In genomic region chr16:78576478-78577084, GRCm38 (mm10) we compare ENCODE assay signal across 8 mouse cellular contexts. TPM values are rescaled to one million over a fixed set of nuclear protein-coding genes. Genes with fewer than 3 reads are reported as not detected.
DNase-seq lines count a peak whose midpoint lies in the region; ATAC-seq lines count a peak whose summit lies in the region.

Gene D16Ertd472e, minus strand, starts transcription at chr16:78576708.

- H3K9ac ChIP-seq in embryonic facial prominence, embryonic 13.5 days, result peak within 1 kb of the TSS; percentile 86
- H3K9ac ChIP-seq in kidney, embryonic 14.5 days (ENCODE audit: low read depth, low read length), result peak within 1 kb of the TSS; percentile 84

- H3K4me3 ChIP-seq in embryonic facial prominence, embryonic 13.5 days, result peak within 1 kb of the TSS; percentile 76
- peak within 1 kb of the TSS; percentile 83 for H3K4me3 ChIP-seq in kidney, embryonic 14.5 days (ENCODE audit: low read length)

- under 1% methylated on average over 63 of the region's 70 CpGs for WGBS in embryonic facial prominence, embryonic 13.5 days
- WGBS in kidney, embryonic 14.5 days, result 0% methylated on average over 45 of the region's 70 CpGs

- 0 out of 2 replicates have a peak, but pooled peaks cover 2% of the 10 kb centered on the region for H3K9me3 ChIP-seq in embryonic facial prominence, embryonic 13.5 days
- no peaks in the 10 kb centered on the region for H3K9me3 ChIP-seq in kidney, embryonic 14.5 days (ENCODE audit: control insufficient read depth, low read length)

- peaks cover 22% of the 10 kb centered on the region for H3K4me1 ChIP-seq in embryonic facial prominence, embryonic 13.5 days
- peaks cover 4% of the 10 kb centered on the region for H3K4me1 ChIP-seq in kidney, embryonic 14.5 days (ENCODE audit: control insufficient read depth, insufficient read depth, low read length)

- DNase-seq in 416B (ENCODE audit: low read depth), result peak; percentile 91
- peak; percentile 95 to 97 for DNase-seq in adrenal gland, postnatal 36 days
- DNase-seq in heart, adult 9 months (ENCODE audit: low spot score in 2 of 2), result peak; percentile 87 to 90
- DNase-seq in liver, result peak; percentile 83
- peak; percentile 63 to 87 for DNase-seq in monocyte, adult 2 months (ENCODE audit: low read depth in 1 of 2, low spot score in 2 of 2)
- DNase-seq in spleen, postnatal 14 days (ENCODE audit: low spot score in 2 of 2), result peak; percentile 68 to 75

- ATAC-seq in embryonic facial prominence, embryonic 13.5 days (ENCODE audit: insufficient number of reproducible peaks, insufficient read depth, low FRiP score, low TSS enrichment, low read depth), result peak; percentile 97
- ATAC-seq in kidney, embryonic 14.5 days (ENCODE audit: low FRiP score, low TSS enrichment), result peak; percentile 98

- peaks cover 12% of the 10 kb centered on the region for H3K36me3 ChIP-seq in embryonic facial prominence, embryonic 13.5 days
- H3K36me3 ChIP-seq in kidney, embryonic 14.5 days (ENCODE audit: control insufficient read depth, insufficient read depth, low read length), result peaks cover 5% of the 10 kb centered on the region; the same call in 1 of the 2 replicates

- H3K27ac ChIP-seq in embryonic facial prominence, embryonic 13.5 days, result peak within 1 kb of the TSS; percentile 95
- peak within 1 kb of the TSS; percentile 83 for H3K27ac ChIP-seq in kidney, embryonic 14.5 days (ENCODE audit: low read depth, low read length)

- no peaks in the 10 kb centered on the region for H3K27me3 ChIP-seq in embryonic facial prominence, embryonic 13.5 days
- no peaks in the 10 kb centered on the region for H3K27me3 ChIP-seq in kidney, embryonic 14.5 days (ENCODE audit: control insufficient read depth, insufficient read depth, low read length)

- peak within 1 kb of the TSS; percentile 65 for H3K4me2 ChIP-seq in embryonic facial prominence, embryonic 13.5 days
- H3K4me2 ChIP-seq in kidney, embryonic 14.5 days (replicated peaks; ENCODE audit: low read depth, low read length), result peak within 1 kb of the TSS; percentile 67

RNA-seq across cellular contexts. Expression of gene D16Ertd472e, which starts in this region (rescaled TPM):
- total RNA-seq in adrenal gland, postnatal 36 days (2021), result 10 to 100 TPM; 50.6 to 53.1 TPM
- 30.8 and 31.1 TPM in 2 replicates for polyA plus RNA-seq in embryonic facial prominence, embryonic 13.5 days (2015; fragmentation: Nextera tagmentation; extraction: Ambion mirVana)
- 12.7 and 17.9 TPM in 2 replicates for polyA plus RNA-seq in kidney, embryonic 14.5 days (2014; fragmentation: Nextera tagmentation; extraction: Ambion mirVana)

Comparison
In these comparisons a context has a peak if more than half of its experiments do, and no peak if none do; other contexts are left out.
1. Peak in every context shown above with its lines: DNase-seq, ATAC-seq, H3K4me3 ChIP-seq and H3K27ac ChIP-seq.